Mouse (Mus musculus): Measurements from ENCODE around the gene Dhrs3. TPM values are rescaled to one million over a fixed set of nuclear protein-coding genes. Genes with fewer than 3 reads are reported as not detected.

Dhrs3 gene
- 24.5 and 58.7 TPM in 2 replicates for polyA plus RNA-seq (2011; ENCODE audit: insufficient read depth, insufficient read length, low replicate concordance, missing spikeins)

GRCm38 (mm10) chr4:144892133-144892936, at the start of gene Dhrs3:
Gene Dhrs3, plus strand, starts transcription at chr4:144892827.
- Histone ChIP-seq H3K27ac (ENCODE audit: control insufficient read depth, insufficient read depth, low read depth, low read length, poor library complexity) (peak within 1 kb of the TSS; percentile 79), H3K4me1 (ENCODE audit: control insufficient read depth, insufficient read depth, low read length) (peaks cover 2% of the 10 kb centered on the region; the same call in 1 of the 2 replicates), H3K4me3 (replicated peaks; ENCODE audit: control insufficient read depth, low read depth, low read length) (peak within 1 kb of the TSS; percentile 84)
- under 1% methylated on average over 55 of the region's 55 CpGs for WGBS
- TF ChIP-seq CTCF (IDR thresholded peaks at IDR 0.05; ENCODE audit: control insufficient read depth, insufficient read depth, low read length) = no peak
- peak; percentile 73; the same call in 1 of the 2 replicates for TF ChIP-seq POLR2A (IDR thresholded peaks at IDR 0.05; ENCODE audit: borderline replicate concordance, control insufficient read depth, low read depth, low read length)

- H3K4me1 ChIP-seq (ENCODE audit: control insufficient read depth, insufficient read depth, low read length) = no peaks in the 10 kb centered on the region
- TF ChIP-seq POLR2A (IDR thresholded peaks at IDR 0.05; ENCODE audit: borderline replicate concordance, control insufficient read depth, low read depth, low read length) (no peak), CTCF (IDR thresholded peaks at IDR 0.05; ENCODE audit: control insufficient read depth, insufficient read depth, low read length) (no peak)
- 86% methylated on average over 3 of the region's 3 CpGs for WGBS
- H3K4me3 ChIP-seq (replicated peaks; ENCODE audit: control insufficient read depth, low read depth, low read length) = no peak overlapping the region
- no peak overlapping the region for H3K27ac ChIP-seq (ENCODE audit: control insufficient read depth, insufficient read depth, low read depth, low read length, poor library complexity)
Observed at GRCm38 (mm10) chr4:144861756-144862505, 30.7 kb upstream of the Dhrs3 start.

- H3K4me3 ChIP-seq (replicated peaks; ENCODE audit: control insufficient read depth, low read depth, low read length) = no peak overlapping the region
- no peak overlapping the region for H3K27ac ChIP-seq (ENCODE audit: control insufficient read depth, insufficient read depth, low read depth, low read length, poor library complexity)
- TF ChIP-seq CTCF (IDR thresholded peaks at IDR 0.05; ENCODE audit: control insufficient read depth, insufficient read depth, low read length) = no peak
- WGBS = 91% methylated on average over 5 of the region's 5 CpGs
- H3K4me1 ChIP-seq (ENCODE audit: control insufficient read depth, insufficient read depth, low read length) = no peaks in the 10 kb centered on the region
Observed at GRCm38 (mm10) chr4:144867926-144868325, 24.7 kb upstream of the Dhrs3 start.

GRCm38 (mm10) chr4:144868584-144868983, 24.0 kb upstream of the Dhrs3 start:
- WGBS = 76% methylated on average over 4 of the region's 4 CpGs
- H3K4me1 ChIP-seq (ENCODE audit: control insufficient read depth, insufficient read depth, low read length) = no peaks in the 10 kb centered on the region
- no peak overlapping the region for H3K4me3 ChIP-seq (replicated peaks; ENCODE audit: control insufficient read depth, low read depth, low read length)
- H3K27ac ChIP-seq (ENCODE audit: control insufficient read depth, insufficient read depth, low read depth, low read length, poor library complexity) = no peak overlapping the region
- no peak for TF ChIP-seq CTCF (IDR thresholded peaks at IDR 0.05; ENCODE audit: control insufficient read depth, insufficient read depth, low read length)
- TF ChIP-seq POLR2A (IDR thresholded peaks at IDR 0.05; ENCODE audit: borderline replicate concordance, control insufficient read depth, low read depth, low read length) = no peak

- no peak overlapping the region for H3K27ac ChIP-seq (ENCODE audit: control insufficient read depth, insufficient read depth, low read depth, low read length, poor library complexity)
- no peak for TF ChIP-seq POLR2A (IDR thresholded peaks at IDR 0.05; ENCODE audit: borderline replicate concordance, control insufficient read depth, low read depth, low read length)
- no peak for TF ChIP-seq CTCF (IDR thresholded peaks at IDR 0.05; ENCODE audit: control insufficient read depth, insufficient read depth, low read length)
- H3K4me1 ChIP-seq (ENCODE audit: control insufficient read depth, insufficient read depth, low read length) = no peaks in the 10 kb centered on the region; the same call in 1 of the 2 replicates
- WGBS = 49% methylated on average over 6 of the region's 6 CpGs
- H3K4me3 ChIP-seq (replicated peaks; ENCODE audit: control insufficient read depth, low read depth, low read length) = no peak overlapping the region
Observed at GRCm38 (mm10) chr4:144872905-144873304, 19.7 kb upstream of the Dhrs3 start.

- no peaks in the 10 kb centered on the region; the same call in 1 of the 2 replicates for H3K4me1 ChIP-seq (ENCODE audit: control insufficient read depth, insufficient read depth, low read length)
- TF ChIP-seq POLR2A (IDR thresholded peaks at IDR 0.05; ENCODE audit: borderline replicate concordance, control insufficient read depth, low read depth, low read length) (no peak), CTCF (IDR thresholded peaks at IDR 0.05; ENCODE audit: control insufficient read depth, insufficient read depth, low read length) (no peak)
- no peak overlapping the region for H3K4me3 ChIP-seq (replicated peaks; ENCODE audit: control insufficient read depth, low read depth, low read length)
- 73% methylated on average over 2 of the region's 2 CpGs for WGBS
- H3K27ac ChIP-seq (ENCODE audit: control insufficient read depth, insufficient read depth, low read depth, low read length, poor library complexity) = no peak overlapping the region
Observed at GRCm38 (mm10) chr4:144875576-144876093, 17.0 kb upstream of the Dhrs3 start.

- H3K4me1 ChIP-seq (ENCODE audit: control insufficient read depth, insufficient read depth, low read length) = no peaks in the 10 kb centered on the region
- H3K4me3 ChIP-seq (replicated peaks; ENCODE audit: control insufficient read depth, low read depth, low read length) = no peak overlapping the region
- TF ChIP-seq CTCF (IDR thresholded peaks at IDR 0.05; ENCODE audit: control insufficient read depth, insufficient read depth, low read length) = no peak
- no peak for TF ChIP-seq POLR2A (IDR thresholded peaks at IDR 0.05; ENCODE audit: borderline replicate concordance, control insufficient read depth, low read depth, low read length)
- no peak overlapping the region for H3K27ac ChIP-seq (ENCODE audit: control insufficient read depth, insufficient read depth, low read depth, low read length, poor library complexity)
- WGBS = 84% methylated on average over 1 of the region's 1 CpGs
Observed at GRCm38 (mm10) chr4:144879549-144879948, 13.1 kb upstream of the Dhrs3 start.

GRCm38 (mm10) chr4:144881376-144881775, 11.3 kb upstream of the Dhrs3 start:
- WGBS = 83% methylated on average over 2 of the region's 2 CpGs
- Histone ChIP-seq H3K4me3 (replicated peaks; ENCODE audit: control insufficient read depth, low read depth, low read length) (no peak overlapping the region), H3K4me1 (ENCODE audit: control insufficient read depth, insufficient read depth, low read length) (no peaks in the 10 kb centered on the region), H3K27ac (ENCODE audit: control insufficient read depth, insufficient read depth, low read depth, low read length, poor library complexity) (no peak overlapping the region)
- TF ChIP-seq POLR2A (IDR thresholded peaks at IDR 0.05; ENCODE audit: borderline replicate concordance, control insufficient read depth, low read depth, low read length) (no peak), CTCF (IDR thresholded peaks at IDR 0.05; ENCODE audit: control insufficient read depth, insufficient read depth, low read length) (no peak)

Data from bone marrow, adult 2 months (tissue).